Mouse (Mus musculus) cortical plate, adult 2 months (tissue): ENCODE measurements around the gene Tm4sf20. TPM values are rescaled to one million over a fixed set of nuclear protein-coding genes. Genes with fewer than 3 reads are reported as not detected.

Source experiments
- H3K27ac ChIP-seq: fragments of 200-500 bp; 2 replicates; pipeline ENCODE4 v1.5.1; 2012; ENCODE audit warnings: low read length, control low read depth, inconsistent platforms; ENCODE audit not compliant: insufficient read depth
- H3K4me1 ChIP-seq: fragments of 200-500 bp; 2 replicates; pipeline ENCODE4 v1.6.1; 2011; ENCODE audit warnings: low read length; ENCODE audit not compliant: control insufficient read depth, insufficient read depth
- H3K4me3 ChIP-seq: fragments of 200-500 bp; 2 replicates; pipeline ENCODE4 v1.5.1; 2011; ENCODE audit warnings: mild to moderate bottlenecking, low read length, control low read depth; ENCODE audit not compliant: insufficient read depth
- CTCF ChIP-seq: fragments of 200-500 bp; IDR thresholded peaks from 2 replicates; pipeline ENCODE4 v1.5.1; 2011; ENCODE audit warnings: mild to moderate bottlenecking, control low read depth, low read length; ENCODE audit not compliant: insufficient read depth; ENCODE audit errors: extremely low read depth
- POLR2A ChIP-seq: fragments of 200-500 bp; IDR thresholded peaks from 2 replicates; pipeline ENCODE4 v1.6.1; 2011; ENCODE audit warnings: mild to moderate bottlenecking, low read length, control low read depth; ENCODE audit not compliant: insufficient read depth; ENCODE audit errors: extremely low read depth
- polyA plus RNA-seq: library from polyadenylated mRNA; depleted of rRNA; stranded (reverse); fragments of >200 nt; gene quantifications from 2 replicates; pipeline ENCODE4 v1.2.3, GENCODE M21; 2012; rRNA removed

The Tm4sf20 gene
- polyA plus RNA-seq, 1 experiment, result not detected

GRCm38 (mm10) chr1:82725026-82725874, 43.0 kb downstream of the Tm4sf20 start:
- Histone ChIP-seq H3K27ac (peak overlapping the region; percentile 84), H3K4me3 (peak overlapping the region; percentile 85), H3K4me1 (no peaks in the 10 kb centered on the region; the same call in 1 of the 2 replicates)
- TF ChIP-seq CTCF (no peak), POLR2A (no peak)

GRCm38 (mm10) chr1:82724339-82725025, 43.8 kb downstream of the Tm4sf20 start, which contains the start of gene Mff:
Gene Mff (plus strand): TSS chr1:82724890.
- H3K4me3 ChIP-seq, result peak within 1 kb of the TSS; percentile 85
- no peaks in the 10 kb centered on the region; the same call in 1 of the 2 replicates for H3K4me1 ChIP-seq
- TF ChIP-seq CTCF, result no peak
- peak; percentile 82 for TF ChIP-seq POLR2A
- H3K27ac ChIP-seq, result peak within 1 kb of the TSS; percentile 84

DNA sequence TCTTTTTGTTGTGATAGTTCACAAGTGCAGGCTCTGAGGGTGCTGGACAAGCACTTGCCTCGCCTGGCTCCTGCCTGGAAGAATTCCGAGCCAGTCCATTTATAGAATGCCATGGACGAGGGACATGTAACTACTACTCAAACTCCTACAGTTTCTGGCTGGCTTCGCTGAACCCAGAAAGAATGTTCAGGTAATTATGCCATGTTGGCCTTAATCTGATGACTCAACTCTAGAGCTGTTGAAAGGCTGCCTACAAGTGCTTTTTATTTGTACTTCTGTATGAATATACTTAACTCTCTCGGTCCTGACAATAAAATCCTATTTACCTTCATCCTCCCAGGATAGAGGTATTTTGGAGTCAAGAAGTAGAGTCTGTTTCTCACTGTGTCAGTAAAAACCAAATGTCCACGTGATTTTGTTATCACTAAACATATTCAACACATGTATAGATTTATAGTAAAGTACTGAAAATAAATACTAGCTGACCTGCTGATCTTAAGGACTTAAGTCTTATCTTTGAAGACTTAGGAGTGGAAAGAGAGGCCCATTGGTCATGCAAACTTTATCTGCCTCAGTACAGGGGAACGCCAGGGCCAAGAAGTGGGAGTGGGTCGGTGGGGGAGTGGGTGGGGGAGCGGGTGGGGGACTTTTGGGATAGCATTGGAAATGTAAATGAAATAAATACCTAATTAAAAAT, 50.3 kb downstream of the Tm4sf20 start:
- Histone ChIP-seq H3K4me1 (no peaks in the 10 kb centered on the region), H3K27ac (no peak overlapping the region), H3K4me3 (no peak overlapping the region)
- TF ChIP-seq CTCF (no peak), POLR2A (no peak)

Other genes starting within 250 kb of the Tm4sf20 start
- 0.15 and 0.23 TPM in 2 replicates for gene Col4a4, start 181.6 kb downstream of the Tm4sf20 start, polyA plus RNA-seq
- 0.19 and 0.30 TPM in 2 replicates for gene Col4a3, start 181.5 kb downstream of the Tm4sf20 start, polyA plus RNA-seq
- 365 and 371 TPM in 2 replicates for gene Mff, start 43.6 kb downstream of the Tm4sf20 start, polyA plus RNA-seq
- not detected in 2 replicates for gene Gm47791, start 2.8 kb upstream of the Tm4sf20 start, polyA plus RNA-seq
- gene Agfg1, start 71.0 kb upstream of the Tm4sf20 start, polyA plus RNA-seq, result 37.5 and 39.5 TPM in 2 replicates
- 2.1 and 2.2 TPM in 2 replicates for gene A030005L19Rik, start 144.9 kb upstream of the Tm4sf20 start, polyA plus RNA-seq
- 0.19 TPM in 1 of 2 replicates, not detected in the other for gene A030014E15Rik, start 156.5 kb upstream of the Tm4sf20 start, polyA plus RNA-seq
- not detected in 2 replicates for gene Gm6217, start 162.9 kb upstream of the Tm4sf20 start, polyA plus RNA-seq
- not detected in 2 replicates for gene A030003K21Rik, start 174.9 kb upstream of the Tm4sf20 start, polyA plus RNA-seq
- gene Gm7544, start 187.6 kb upstream of the Tm4sf20 start, polyA plus RNA-seq, result not detected in 2 replicates
- gene Gm47955, start 191.8 kb upstream of the Tm4sf20 start, polyA plus RNA-seq, result not detected in 2 replicates
- gene Gm47959, start 232.1 kb upstream of the Tm4sf20 start, polyA plus RNA-seq, result not detected in 2 replicates